Mouse (Mus musculus): ENCODE measurements around the gene Dach1.

The Dach1 gene

GRCm38 (mm10) chr14:97855345-97855744, 314.2 kb downstream of the Dach1 start:
- no peak for DNase-seq (ENCODE audit: low read depth, low spot score)

- no peak for DNase-seq (ENCODE audit: low read depth, low spot score)
Measured at GRCm38 (mm10) chr14:97850486-97850885, 319.1 kb downstream of the Dach1 start.

- DNase-seq (ENCODE audit: low read depth, low spot score), result no peak
Measured at GRCm38 (mm10) chr14:97847641-97848040, 321.9 kb downstream of the Dach1 start.

GRCm38 (mm10) chr14:97839275-97839674, 330.3 kb downstream of the Dach1 start:
- DNase-seq (ENCODE audit: low read depth, low spot score), result no peak

GRCm38 (mm10) chr14:97829865-97830264, 339.7 kb downstream of the Dach1 start:
- DNase-seq (ENCODE audit: low read depth, low spot score), result no peak

GRCm38 (mm10) chr14:97814555-97815175, 354.9 kb downstream of the Dach1 start:
- no peak for DNase-seq (ENCODE audit: low read depth, low spot score)

GRCm38 (mm10) chr14:97813557-97813956, 356.0 kb downstream of the Dach1 start:
- DNase-seq (ENCODE audit: low read depth, low spot score), result no peak

- DNase-seq (ENCODE audit: low read depth, low spot score), result no peak
Measured at GRCm38 (mm10) chr14:97795385-97795952, 374.1 kb downstream of the Dach1 start.

- no peak for DNase-seq (ENCODE audit: low read depth, low spot score)
Measured at GRCm38 (mm10) chr14:97774135-97774767, 395.3 kb downstream of the Dach1 start.

- DNase-seq (ENCODE audit: low read depth, low spot score), result no peak
Measured at GRCm38 (mm10) chr14:97754400-97754799, 415.2 kb downstream of the Dach1 start.

- no peak for DNase-seq (ENCODE audit: low read depth, low spot score)
Measured at GRCm38 (mm10) chr14:97753973-97754372, 415.6 kb downstream of the Dach1 start.

- DNase-seq (ENCODE audit: low read depth, low spot score), result no peak
Measured at GRCm38 (mm10) chr14:97743252-97743651, 426.3 kb downstream of the Dach1 start.

- DNase-seq (ENCODE audit: low read depth, low spot score), result no peak
Measured at GRCm38 (mm10) chr14:97742785-97743184, 426.8 kb downstream of the Dach1 start.
